Mouse (Mus musculus): ENCODE measurements around the gene Fmod. TPM values are rescaled to one million over a fixed set of nuclear protein-coding genes. Genes with fewer than 3 reads are reported as not detected.
A peak's percentile ranks its signal among the peaks of the same experiment; 100 is the strongest.

The Fmod gene
- polyA plus RNA-seq, 1 experiment from 2014 or later, result 8.7 TPM

GRCm38 (mm10) chr1:134089074-134089473 is 52.0 kb downstream of the Fmod start:
- Histone ChIP-seq H3K4me1 (ENCODE audit: control insufficient read depth, insufficient read depth, low read length) (peaks cover 31% of the 10 kb centered on the region), H3K4me2 (ENCODE audit: low read depth, low read length) (no peak overlapping the region), H3K9me3 (ENCODE audit: control insufficient read depth, low read length) (no peaks in the 10 kb centered on the region), H3K27ac (ENCODE audit: low read length) (no peak overlapping the region), H3K9ac (ENCODE audit: low read depth, low read length) (no peak overlapping the region), H3K36me3 (ENCODE audit: control insufficient read depth, insufficient read depth, low read length) (no peaks in the 10 kb centered on the region), H3K27me3 (replicated peaks; ENCODE audit: control insufficient read depth, insufficient read depth, low read length) (no peaks in the 10 kb centered on the region), H3K4me3 (ENCODE audit: low read length) (no peak overlapping the region)
- ATAC-seq, result no peak
- 89% methylated on average over 7 of the region's 7 CpGs for WGBS

GRCm38 (mm10) chr1:134091851-134092250 is 54.8 kb downstream of the Fmod start:
- Histone ChIP-seq H3K36me3 (ENCODE audit: control insufficient read depth, insufficient read depth, low read length) (no peaks in the 10 kb centered on the region), H3K4me1 (ENCODE audit: control insufficient read depth, insufficient read depth, low read length) (peaks cover 38% of the 10 kb centered on the region), H3K4me2 (ENCODE audit: low read depth, low read length) (no peak overlapping the region), H3K9ac (ENCODE audit: low read depth, low read length) (no peak overlapping the region), H3K27ac (ENCODE audit: low read length) (peak overlapping the region; percentile 94), H3K9me3 (ENCODE audit: control insufficient read depth, low read length) (no peaks in the 10 kb centered on the region), H3K27me3 (replicated peaks; ENCODE audit: control insufficient read depth, insufficient read depth, low read length) (no peaks in the 10 kb centered on the region), H3K4me3 (ENCODE audit: low read length) (no peak overlapping the region)
- WGBS, result 71% methylated on average over 3 of the region's 3 CpGs
- no peak for ATAC-seq

- no peaks in the 10 kb centered on the region for H3K27me3 ChIP-seq (replicated peaks; ENCODE audit: control insufficient read depth, insufficient read depth, low read length)
- H3K4me1 ChIP-seq (ENCODE audit: control insufficient read depth, insufficient read depth, low read length), result peaks cover 41% of the 10 kb centered on the region
- H3K9ac ChIP-seq (ENCODE audit: low read depth, low read length), result peak overlapping the region; percentile 78
- 24% methylated on average over 6 of the region's 6 CpGs for WGBS
- H3K9me3 ChIP-seq (ENCODE audit: control insufficient read depth, low read length), result no peaks in the 10 kb centered on the region
- peak overlapping the region; percentile 93 for H3K4me2 ChIP-seq (ENCODE audit: low read depth, low read length)
- peak overlapping the region; percentile 94 for H3K27ac ChIP-seq (ENCODE audit: low read length)
- ATAC-seq, result peak; percentile 18; the same call in 1 of the 2 replicates
- H3K4me3 ChIP-seq (ENCODE audit: low read length), result peak overlapping the region; percentile 56
- no peaks in the 10 kb centered on the region for H3K36me3 ChIP-seq (ENCODE audit: control insufficient read depth, insufficient read depth, low read length)
These were observed 55.3 kb downstream of the Fmod start for GRCm38 (mm10) chr1:134092368-134092767.

GRCm38 (mm10) chr1:134092852-134093770 is 56.1 kb downstream of the Fmod start:
- no peaks in the 10 kb centered on the region for H3K36me3 ChIP-seq (ENCODE audit: control insufficient read depth, insufficient read depth, low read length)
- peaks cover 48% of the 10 kb centered on the region for H3K4me1 ChIP-seq (ENCODE audit: control insufficient read depth, insufficient read depth, low read length)
- peak overlapping the region; percentile 56 for H3K4me3 ChIP-seq (ENCODE audit: low read length)
- peak overlapping the region; percentile 78 for H3K9ac ChIP-seq (ENCODE audit: low read depth, low read length)
- WGBS, result 2% methylated on average over 43 of the region's 43 CpGs
- peak overlapping the region; percentile 93 for H3K4me2 ChIP-seq (ENCODE audit: low read depth, low read length)
- H3K9me3 ChIP-seq (ENCODE audit: control insufficient read depth, low read length), result no peaks in the 10 kb centered on the region
- peak; percentile 93 for ATAC-seq
- peak overlapping the region; percentile 94 for H3K27ac ChIP-seq (ENCODE audit: low read length)
- H3K27me3 ChIP-seq (replicated peaks; ENCODE audit: control insufficient read depth, insufficient read depth, low read length), result no peaks in the 10 kb centered on the region

GRCm38 (mm10) chr1:134093771-134094526 is 56.9 kb downstream of the Fmod start:
- WGBS, result 61% methylated on average over 13 of the region's 13 CpGs
- ATAC-seq, result no peak

GRCm38 (mm10) chr1:134095033-134095612 is 58.1 kb downstream of the Fmod start:
- H3K4me2 ChIP-seq (ENCODE audit: low read depth, low read length), result no peak overlapping the region
- ATAC-seq, result no peak
- 68% methylated on average over 7 of the region's 7 CpGs for WGBS
- H3K4me3 ChIP-seq (ENCODE audit: low read length), result no peak overlapping the region
- H3K9ac ChIP-seq (ENCODE audit: low read depth, low read length), result no peak overlapping the region
- no peaks in the 10 kb centered on the region for H3K9me3 ChIP-seq (ENCODE audit: control insufficient read depth, low read length)
- H3K36me3 ChIP-seq (ENCODE audit: control insufficient read depth, insufficient read depth, low read length), result no peaks in the 10 kb centered on the region
- no peaks in the 10 kb centered on the region for H3K27me3 ChIP-seq (replicated peaks; ENCODE audit: control insufficient read depth, insufficient read depth, low read length)
- H3K4me1 ChIP-seq (ENCODE audit: control insufficient read depth, insufficient read depth, low read length), result peaks cover 63% of the 10 kb centered on the region
- H3K27ac ChIP-seq (ENCODE audit: low read length), result no peak overlapping the region

More at GRCm38 (mm10) chr1:134093771-134094526, 56.9 kb downstream of the Fmod start:
- Histone ChIP-seq H3K4me1 (ENCODE audit: control insufficient read depth, insufficient read depth, low read length) (peaks cover 56% of the 10 kb centered on the region), H3K27me3 (replicated peaks; ENCODE audit: control insufficient read depth, insufficient read depth, low read length) (no peaks in the 10 kb centered on the region), H3K36me3 (ENCODE audit: control insufficient read depth, insufficient read depth, low read length) (no peaks in the 10 kb centered on the region), H3K9ac (ENCODE audit: low read depth, low read length) (peak overlapping the region; percentile 78), H3K4me2 (ENCODE audit: low read depth, low read length) (peak overlapping the region; percentile 93), H3K9me3 (ENCODE audit: control insufficient read depth, low read length) (no peaks in the 10 kb centered on the region), H3K27ac (ENCODE audit: low read length) (peak overlapping the region; percentile 94), H3K4me3 (ENCODE audit: low read length) (no peak overlapping the region)

GRCm38 (mm10) chr1:134095721-134096120 is 58.7 kb downstream of the Fmod start:
- ATAC-seq, result no peak
- Histone ChIP-seq H3K9me3 (ENCODE audit: control insufficient read depth, low read length) (no peaks in the 10 kb centered on the region), H3K4me2 (ENCODE audit: low read depth, low read length) (no peak overlapping the region), H3K4me1 (ENCODE audit: control insufficient read depth, insufficient read depth, low read length) (peaks cover 63% of the 10 kb centered on the region), H3K9ac (ENCODE audit: low read depth, low read length) (0 out of 2 replicates have a peak overlapping the region, but pooled peaks have one; percentile 23), H3K27me3 (replicated peaks; ENCODE audit: control insufficient read depth, insufficient read depth, low read length) (no peaks in the 10 kb centered on the region), H3K27ac (ENCODE audit: low read length) (peak overlapping the region; percentile 98), H3K36me3 (ENCODE audit: control insufficient read depth, insufficient read depth, low read length) (no peaks in the 10 kb centered on the region), H3K4me3 (ENCODE audit: low read length) (no peak overlapping the region)
- WGBS, result 78% methylated on average over 4 of the region's 4 CpGs

- WGBS, result 36% methylated on average over 14 of the region's 14 CpGs
- Histone ChIP-seq H3K36me3 (ENCODE audit: control insufficient read depth, insufficient read depth, low read length) (no peaks in the 10 kb centered on the region), H3K27ac (ENCODE audit: low read length) (peak overlapping the region; percentile 98), H3K4me1 (ENCODE audit: control insufficient read depth, insufficient read depth, low read length) (peaks cover 63% of the 10 kb centered on the region), H3K9me3 (ENCODE audit: control insufficient read depth, low read length) (no peaks in the 10 kb centered on the region), H3K4me3 (ENCODE audit: low read length) (no peak overlapping the region), H3K27me3 (replicated peaks; ENCODE audit: control insufficient read depth, insufficient read depth, low read length) (no peaks in the 10 kb centered on the region), H3K9ac (ENCODE audit: low read depth, low read length) (0 out of 2 replicates have a peak overlapping the region, but pooled peaks have one; percentile 23), H3K4me2 (ENCODE audit: low read depth, low read length) (no peak overlapping the region)
- 0 out of 2 replicates have a peak, but pooled peaks have one; percentile 9 for ATAC-seq
These were observed 59.3 kb downstream of the Fmod start for GRCm38 (mm10) chr1:134096264-134096934.
